Mouse (Mus musculus) common myeloid progenitor, adult 5-6 weeks (primary cell): ENCODE results near the gene Gkap1. TPM values are rescaled to one million over a fixed set of nuclear protein-coding genes. Genes with fewer than 3 reads are reported as not detected.

ENCODE experiments used
- ATAC-seq: replicated peaks from 2 replicates; pipeline ENCODE4 v1.8.0; 2016; ENCODE audit warnings: low read depth, mild to moderate bottlenecking, moderate TSS enrichment, inconsistent platforms; ENCODE audit not compliant: poor library complexity, severe bottlenecking
- total RNA-seq: library from RNA; stranded (forward); fragments of 200-1000, 187-1606 nt; gene quantifications from 2 replicates; pipeline ENCODE4 v1.2.3, GENCODE M21; 2017

Gene Gkap1
- total RNA-seq, 1 experiment from 2014 or later: 38.0 TPM

GRCm38 (mm10) chr13:58206084-58206483, 69.4 kb downstream of the Gkap1 start:
- no peak for ATAC-seq

DNA sequence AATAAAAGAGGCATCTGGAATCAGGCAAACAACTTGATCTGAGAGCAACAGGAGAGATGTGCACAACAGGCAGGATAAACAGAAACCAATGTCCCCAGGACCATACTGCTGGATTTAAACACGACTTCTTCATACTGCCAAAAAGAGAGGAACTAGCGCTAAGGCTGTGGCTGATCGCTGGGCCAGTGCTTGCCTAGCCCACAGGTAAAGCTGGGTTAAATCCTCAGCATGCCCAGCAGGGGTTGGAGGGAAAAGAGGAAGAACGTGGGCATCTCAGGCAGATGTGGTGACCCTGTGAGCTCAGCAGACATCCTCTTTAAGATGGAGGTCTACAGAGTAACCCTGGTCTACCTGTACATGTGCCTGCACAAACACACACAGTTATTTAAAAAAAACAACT, 70.5 kb downstream of the Gkap1 start:
- ATAC-seq: peak; percentile 97

GRCm38 (mm10) chr13:58204202-58204601, 71.3 kb downstream of the Gkap1 start:
- ATAC-seq: no peak

DNA sequence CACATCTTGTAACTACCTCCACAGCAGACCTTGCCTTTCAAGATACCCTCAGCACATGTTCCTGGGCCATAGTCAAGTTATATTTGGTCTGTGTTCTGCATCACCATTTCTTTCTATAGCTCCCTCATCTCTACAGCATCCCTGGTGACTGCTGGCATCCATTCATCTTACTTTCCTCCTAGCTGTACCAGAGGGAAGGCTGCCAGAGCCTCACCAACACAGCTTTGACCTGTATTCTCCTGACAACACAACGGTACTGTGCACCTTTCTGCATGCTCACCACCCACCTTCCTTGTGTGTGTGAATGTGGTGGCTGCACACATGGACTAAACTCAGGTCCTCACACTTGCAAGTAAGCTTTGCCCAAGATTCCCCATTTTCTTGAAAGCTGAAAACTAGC, 72.6 kb downstream of the Gkap1 start:
- no peak for ATAC-seq

DNA sequence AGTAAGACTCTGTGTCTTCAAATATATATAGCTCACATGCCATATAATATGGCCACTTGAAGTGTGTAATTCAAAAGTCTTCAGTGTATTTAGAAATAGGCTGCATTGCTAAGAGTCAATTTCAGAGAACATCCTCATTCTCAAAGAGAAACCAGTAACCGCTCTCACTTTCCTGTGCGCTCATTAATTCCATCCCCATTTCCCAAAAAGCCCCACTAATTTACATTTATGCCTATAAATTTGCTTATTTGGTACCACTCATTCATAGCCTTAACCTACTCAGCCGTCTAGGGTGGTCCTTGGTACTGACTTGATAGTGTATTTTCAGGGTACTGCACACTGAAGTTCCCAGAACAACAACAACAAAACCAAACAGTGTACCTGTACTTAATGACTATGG, 73.6 kb downstream of the Gkap1 start:
- no peak for ATAC-seq

GRCm38 (mm10) chr13:58201343-58201742, 74.2 kb downstream of the Gkap1 start:
- ATAC-seq: no peak

- no peak for ATAC-seq
Measured at GRCm38 (mm10) chr13:58197981-58198640, 77.4 kb downstream of the Gkap1 start.

DNA sequence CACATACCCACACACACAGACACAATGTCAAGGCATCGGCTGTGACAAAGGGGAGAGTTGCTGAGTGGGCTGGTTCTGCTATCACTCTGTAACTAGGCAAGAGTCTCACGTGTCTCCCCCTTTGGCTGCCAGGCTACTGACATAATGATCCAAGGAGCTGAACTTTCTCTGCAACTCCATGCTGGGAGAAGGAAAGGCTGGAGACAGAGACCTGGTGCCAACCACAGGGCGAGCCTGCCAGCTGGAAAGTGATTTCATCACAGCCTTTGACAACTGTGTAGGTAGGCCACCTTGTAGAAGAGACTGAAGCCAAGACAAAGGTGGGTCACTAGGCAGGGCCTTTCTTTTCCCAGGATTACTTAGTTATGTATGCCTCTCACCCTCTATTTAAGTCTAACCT, 78.3 kb downstream of the Gkap1 start:
- ATAC-seq: no peak

GRCm38 (mm10) chr13:58194908-58195307, 80.6 kb downstream of the Gkap1 start:
- no peak for ATAC-seq

GRCm38 (mm10) chr13:58193221-58193620, 82.3 kb downstream of the Gkap1 start:
- no peak for ATAC-seq

- ATAC-seq: no peak
Measured at GRCm38 (mm10) chr13:58192146-58192545, 83.4 kb downstream of the Gkap1 start.

DNA sequence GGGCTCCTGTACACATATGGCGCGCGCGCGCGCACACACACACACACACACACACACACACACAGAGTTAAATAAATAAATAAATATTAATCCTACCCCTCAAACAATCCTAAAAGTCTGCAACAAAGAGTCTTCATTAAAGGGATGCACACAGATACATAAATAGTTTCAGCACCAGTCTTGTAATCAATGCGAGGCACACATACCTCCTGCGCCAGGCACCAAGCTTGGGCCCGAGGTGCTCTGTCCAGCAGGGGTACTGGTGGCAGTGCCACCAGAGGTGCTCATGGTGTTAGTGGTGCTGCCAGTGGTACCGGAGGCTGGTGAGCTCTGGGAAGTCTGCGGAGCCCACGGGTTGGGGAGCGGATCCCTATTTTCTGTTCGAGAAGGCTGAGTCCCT, 84.0 kb downstream of the Gkap1 start:
- no peak for ATAC-seq

- ATAC-seq: no peak
Measured at GRCm38 (mm10) chr13:58189473-58189872, 86.0 kb downstream of the Gkap1 start.

- ATAC-seq: peak; percentile 96
Measured at GRCm38 (mm10) chr13:58188412-58188811, 87.1 kb downstream of the Gkap1 start.

DNA sequence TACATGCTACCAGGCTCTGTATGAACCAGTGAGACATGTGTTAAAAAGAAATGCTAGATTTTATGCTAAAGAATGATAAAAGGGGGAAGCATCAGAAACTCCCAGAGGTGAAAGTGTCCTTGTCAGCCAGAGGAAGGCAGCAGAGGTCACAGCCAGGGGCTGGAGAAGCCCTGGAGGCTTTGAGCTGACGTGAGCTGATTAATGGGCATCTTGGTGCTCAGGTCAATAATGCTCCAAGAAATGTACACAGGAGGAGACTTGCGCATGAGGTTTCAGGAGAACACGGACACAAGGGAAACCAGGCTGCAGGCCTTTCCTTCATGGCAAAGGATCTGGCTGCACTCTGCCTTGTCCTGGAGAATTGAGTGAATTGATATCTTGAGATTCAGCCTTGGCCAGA, 87.7 kb downstream of the Gkap1 start:
- no peak for ATAC-seq

GRCm38 (mm10) chr13:58186281-58186680, 89.2 kb downstream of the Gkap1 start:
- ATAC-seq: no peak

DNA sequence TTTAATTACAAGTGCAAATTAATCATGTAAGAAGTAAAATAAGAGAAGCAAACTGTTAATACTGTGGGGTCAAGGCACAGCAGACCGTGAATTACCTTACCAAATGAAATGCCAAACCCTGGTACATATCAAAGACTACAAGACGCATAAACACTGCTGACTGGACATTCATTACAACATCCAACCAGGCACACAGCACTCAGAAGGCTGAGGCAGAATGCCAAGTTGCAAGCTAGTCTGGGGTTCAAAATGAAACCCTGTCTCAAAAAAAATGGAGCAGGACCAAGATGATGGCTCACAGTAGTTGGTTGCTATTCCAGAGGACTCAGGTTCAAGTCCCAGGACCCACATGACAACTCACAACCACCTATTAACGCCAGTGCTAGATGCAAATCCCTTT, 91.4 kb downstream of the Gkap1 start:
- ATAC-seq: no peak

Other genes with a start within 250 kb of the Gkap1 start
- gene Klhl3, start 162.1 kb downstream of the Gkap1 start, total RNA-seq: 1.9 TPM in 2 replicates
- gene Hnrnpa0, start 147.1 kb downstream of the Gkap1 start, total RNA-seq: 87.6 and 121 TPM in 2 replicates
- gene Idnk, start 118.0 kb downstream of the Gkap1 start, total RNA-seq: 24.9 and 28.5 TPM in 2 replicates
- 70.7 and 76.1 TPM in 2 replicates for gene Ubqln1, start 60.0 kb downstream of the Gkap1 start, total RNA-seq
- 0.39 TPM in 1 of 2 replicates, not detected in the other for gene Kif27, start 83.4 kb upstream of the Gkap1 start, total RNA-seq
- gene 2210016F16Rik, start 109.5 kb upstream of the Gkap1 start, total RNA-seq: 10.2 and 14.8 TPM in 2 replicates
- gene Rmi1, start 126.5 kb upstream of the Gkap1 start, total RNA-seq: 22.6 and 31.9 TPM in 2 replicates
- gene Hnrnpk, start 127.6 kb upstream of the Gkap1 start, total RNA-seq: 2,083 and 2,160 TPM in 2 replicates